Mouse (Mus musculus) macrophage (primary cell): ENCODE data around the gene Zfp422. TPM values are rescaled to one million over a fixed set of nuclear protein-coding genes. Genes with fewer than 3 reads are reported as not detected.

Experiments
- polyA plus RNA-seq: library from polyadenylated mRNA; stranded (reverse); fragments of 250-400 nt; gene quantifications from 3 replicates; pipeline ENCODE4 v1.2.4, GENCODE M21; 2018; ENCODE audit warnings: inconsistent platforms

Gene Zfp422
- polyA plus RNA-seq, 1 experiment from 2014 or later = 18.3 TPM

Other genes starting within 250 kb of the Zfp422 start
- gene Alox5, start 167.8 kb downstream of the Zfp422 start, polyA plus RNA-seq = 0.45 to 1.1 TPM (median 0.86 TPM) in 3 replicates
- not detected in 3 replicates for gene Olfr211, start 139.9 kb downstream of the Zfp422 start, polyA plus RNA-seq
- not detected in 3 replicates for gene Olfr212, start 122.5 kb downstream of the Zfp422 start, polyA plus RNA-seq
- gene Olfr213, start 90.5 kb downstream of the Zfp422 start, polyA plus RNA-seq = not detected in 3 replicates
- gene Gm5580, start 77.9 kb downstream of the Zfp422 start, polyA plus RNA-seq = 0.33 TPM in 1 of 3 replicates, not detected in the others
- gene Olfr214, start 74.8 kb downstream of the Zfp422 start, polyA plus RNA-seq = not detected in 3 replicates
- not detected in 3 replicates for gene Olfr215, start 44.8 kb downstream of the Zfp422 start, polyA plus RNA-seq
- 0.10 TPM in 1 of 3 replicates, not detected in the others for gene Depp1, start 21.6 kb upstream of the Zfp422 start, polyA plus RNA-seq
- gene Rassf4, start 45.0 kb upstream of the Zfp422 start, polyA plus RNA-seq = 48.6 to 217 TPM (median 138 TPM) in 3 replicates
- gene Tmem72, start 87.9 kb upstream of the Zfp422 start, polyA plus RNA-seq = under 0.01 TPM in 1 of 3 replicates, not detected in the others